Mouse (Mus musculus) lung, adult 2 months (tissue): ENCODE results near the gene Smap1. TPM values are rescaled to one million over a fixed set of nuclear protein-coding genes. Genes with fewer than 3 reads are reported as not detected.

Source experiments
- DNase-seq: peaks from one replicate; pipeline ENCODE4 v3.0.0; 2022
- H3K4me1 ChIP-seq: fragments of 200-500 bp; 2 replicates; pipeline ENCODE4 v1.6.1; 2011; ENCODE audit warnings: low read length; ENCODE audit not compliant: control insufficient read depth, insufficient read depth
- H3K4me3 ChIP-seq: fragments of 200-500 bp; replicated peaks from 2 replicates; pipeline ENCODE3; 2011; ENCODE audit warnings: low read depth, mild to moderate bottlenecking, control low read depth, low read length; ENCODE audit errors: extremely low read depth
- CTCF ChIP-seq: fragments of 200-500 bp; IDR thresholded peaks from 2 replicates; pipeline ENCODE4 v1.5.1; 2011; ENCODE audit warnings: mild to moderate bottlenecking, low read length, control low read depth; ENCODE audit not compliant: insufficient read depth
- POLR2A ChIP-seq: fragments of 200-500 bp; IDR thresholded peaks from 2 replicates; pipeline ENCODE4 v1.6.1; 2011; ENCODE audit warnings: low read depth, mild to moderate bottlenecking, control low read depth, low read length, borderline replicate concordance; ENCODE audit errors: extremely low read depth
- WGBS: fragments of 180-500 bp; shearing (Covaris S2); methylation state at CpG from one replicate; pipeline ENCODE4 v1.1.7; 2018; 5-methylcytosine and 5-hydroxymethylcytosine counted together
- polyA plus RNA-seq: library from polyadenylated mRNA; depleted of rRNA; stranded (reverse); fragments of >200 nt; gene quantifications from 2 replicates; pipeline ENCODE4 v1.2.3, GENCODE M21; 2012; rRNA removed

Gene Smap1
- polyA plus RNA-seq, 1 experiment, result 45.0 TPM

DNA sequence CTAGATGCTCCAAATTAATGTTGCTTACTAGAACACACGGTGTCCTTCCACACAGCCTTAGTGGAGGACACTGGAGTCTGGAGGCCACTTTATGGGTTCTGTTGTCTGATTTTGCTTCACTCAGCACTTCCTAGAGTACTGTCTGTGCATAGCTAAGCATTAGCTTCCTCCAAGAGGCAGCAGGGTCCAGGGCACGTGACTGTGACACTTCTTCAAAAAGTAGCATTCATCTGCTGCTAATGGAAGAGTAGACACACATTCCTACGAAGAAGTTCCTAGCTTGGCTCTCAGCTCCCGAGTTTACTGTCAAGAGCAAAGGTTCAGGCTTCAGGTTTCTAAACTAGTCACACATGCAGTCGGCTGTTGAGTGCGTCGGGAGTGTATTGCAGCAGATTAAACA is 78.3 kb downstream of the Smap1 start:
- Histone ChIP-seq H3K4me3 (no peak overlapping the region), H3K4me1 (no peaks in the 10 kb centered on the region)
- DNase-seq, result no peak
- TF ChIP-seq POLR2A (no peak), CTCF (no peak)
- WGBS, result 77% methylated on average over 7 of the region's 7 CpGs

DNA sequence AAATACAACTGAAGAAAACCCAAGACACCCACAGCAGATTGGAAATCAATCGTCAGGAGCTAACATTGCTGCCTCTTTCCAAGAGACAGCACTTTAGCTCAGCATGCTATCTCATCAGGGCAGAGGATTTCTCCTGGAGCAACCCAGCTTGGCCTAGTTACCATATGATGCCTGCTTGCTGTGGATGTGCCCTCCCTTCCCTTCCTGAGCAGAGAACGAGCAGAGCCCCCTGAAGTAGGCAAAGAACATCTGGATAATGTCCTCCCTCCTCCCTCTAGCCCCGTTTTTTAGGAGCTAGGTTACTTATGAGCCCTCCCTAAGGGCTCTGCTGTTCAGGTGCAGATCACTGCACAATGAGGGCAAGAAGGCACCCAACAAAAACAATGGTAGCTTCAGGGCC is 79.5 kb downstream of the Smap1 start:
- Histone ChIP-seq H3K4me1 (no peaks in the 10 kb centered on the region), H3K4me3 (no peak overlapping the region)
- no peak for TF ChIP-seq POLR2A
- TF ChIP-seq CTCF, result no peak
- 85% methylated on average over 3 of the region's 3 CpGs for WGBS
- DNase-seq, result no peak

DNA sequence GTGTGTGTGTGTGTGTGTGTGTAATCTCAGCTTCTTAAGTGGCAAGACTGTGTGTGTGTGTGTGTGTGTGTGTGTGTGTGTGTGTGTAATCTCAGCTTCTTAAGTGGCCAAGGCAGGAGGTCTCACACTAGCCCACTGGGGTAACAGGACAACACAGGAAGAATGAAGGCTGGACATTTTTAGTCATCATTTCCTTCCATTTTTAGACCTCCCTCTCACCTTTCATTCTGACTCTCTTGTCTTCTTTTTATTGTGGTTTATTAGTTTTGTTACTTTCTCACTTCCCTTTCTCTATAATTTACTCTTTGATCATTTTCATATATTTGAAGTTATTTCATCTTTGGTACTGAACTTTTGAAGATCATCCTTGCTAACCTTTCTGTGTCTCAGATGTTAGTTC is 81.2 kb downstream of the Smap1 start:
- TF ChIP-seq POLR2A (no peak), CTCF (no peak)
- Histone ChIP-seq H3K4me3 (no peak overlapping the region), H3K4me1 (no peaks in the 10 kb centered on the region)
- no peak for DNase-seq

DNA sequence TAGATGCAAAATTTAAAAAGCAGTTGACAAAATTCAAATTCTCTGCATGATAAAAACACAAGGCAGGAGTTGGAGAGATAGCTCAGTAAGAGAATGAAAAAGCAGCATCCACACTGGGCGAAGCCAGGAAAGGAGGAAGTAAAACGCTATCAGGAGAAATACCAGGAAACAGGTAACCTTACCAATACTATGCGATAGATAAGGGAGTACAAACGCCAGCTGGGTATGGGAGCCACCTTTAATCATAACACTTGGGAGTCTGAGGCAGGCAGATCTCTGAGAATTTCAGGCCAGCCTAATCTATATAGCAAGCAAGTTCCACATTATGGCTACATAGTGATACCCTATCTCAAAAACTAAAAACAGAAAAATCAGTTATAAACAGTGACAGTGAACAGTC is 85.5 kb downstream of the Smap1 start:
- H3K4me3 ChIP-seq, result no peak overlapping the region
- no peak for DNase-seq
- H3K4me1 ChIP-seq, result no peaks in the 10 kb centered on the region
- WGBS, result 78% methylated on average over 4 of the region's 4 CpGs
- TF ChIP-seq POLR2A (no peak), CTCF (no peak)

DNA sequence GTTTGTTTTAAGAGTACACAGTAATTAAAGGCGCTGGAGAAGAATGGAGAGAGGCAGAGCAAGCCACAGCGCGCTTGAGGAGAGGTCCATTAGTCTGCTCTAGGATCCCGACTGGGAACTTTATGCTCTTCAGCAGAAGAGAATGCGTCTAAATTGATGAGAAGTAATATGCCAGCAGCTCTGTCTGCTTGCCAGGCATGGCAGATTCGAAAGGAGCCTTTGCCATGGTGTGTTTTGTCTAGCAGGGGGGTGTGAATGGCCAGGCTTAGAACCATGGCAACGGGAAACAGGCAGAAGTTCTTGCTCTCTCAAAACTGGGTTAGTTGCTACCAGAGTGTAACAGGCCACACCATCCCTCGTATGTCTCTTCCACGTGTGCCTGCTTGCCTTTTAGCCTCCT is 87.3 kb downstream of the Smap1 start:
- 65% methylated on average over 9 of the region's 9 CpGs for WGBS
- DNase-seq, result no peak
- TF ChIP-seq POLR2A (no peak), CTCF (no peak)
- no peaks in the 10 kb centered on the region for H3K4me1 ChIP-seq
- H3K4me3 ChIP-seq, result no peak overlapping the region

DNA sequence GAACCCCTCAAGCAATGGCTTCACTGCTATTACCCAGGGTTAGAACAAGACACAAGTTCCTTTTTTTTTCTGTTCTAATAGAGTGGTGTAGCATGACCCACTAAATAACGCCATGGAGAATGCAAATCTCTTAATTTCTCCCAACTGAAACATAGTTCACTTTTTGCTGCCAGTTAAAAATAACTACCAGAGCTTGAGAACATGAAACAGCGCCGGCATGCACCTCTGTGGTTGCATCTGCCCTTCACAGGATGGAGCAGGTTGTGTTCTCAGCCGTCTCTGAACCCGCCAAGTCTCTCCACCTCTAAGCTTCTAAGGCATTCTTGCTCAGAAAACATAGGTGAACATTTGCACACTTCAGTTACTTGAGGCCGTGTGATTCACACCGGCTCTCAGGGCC is 87.9 kb downstream of the Smap1 start:
- 76% methylated on average over 7 of the region's 7 CpGs for WGBS
- TF ChIP-seq POLR2A (no peak), CTCF (no peak)
- Histone ChIP-seq H3K4me3 (no peak overlapping the region), H3K4me1 (no peaks in the 10 kb centered on the region)
- no peak for DNase-seq

DNA sequence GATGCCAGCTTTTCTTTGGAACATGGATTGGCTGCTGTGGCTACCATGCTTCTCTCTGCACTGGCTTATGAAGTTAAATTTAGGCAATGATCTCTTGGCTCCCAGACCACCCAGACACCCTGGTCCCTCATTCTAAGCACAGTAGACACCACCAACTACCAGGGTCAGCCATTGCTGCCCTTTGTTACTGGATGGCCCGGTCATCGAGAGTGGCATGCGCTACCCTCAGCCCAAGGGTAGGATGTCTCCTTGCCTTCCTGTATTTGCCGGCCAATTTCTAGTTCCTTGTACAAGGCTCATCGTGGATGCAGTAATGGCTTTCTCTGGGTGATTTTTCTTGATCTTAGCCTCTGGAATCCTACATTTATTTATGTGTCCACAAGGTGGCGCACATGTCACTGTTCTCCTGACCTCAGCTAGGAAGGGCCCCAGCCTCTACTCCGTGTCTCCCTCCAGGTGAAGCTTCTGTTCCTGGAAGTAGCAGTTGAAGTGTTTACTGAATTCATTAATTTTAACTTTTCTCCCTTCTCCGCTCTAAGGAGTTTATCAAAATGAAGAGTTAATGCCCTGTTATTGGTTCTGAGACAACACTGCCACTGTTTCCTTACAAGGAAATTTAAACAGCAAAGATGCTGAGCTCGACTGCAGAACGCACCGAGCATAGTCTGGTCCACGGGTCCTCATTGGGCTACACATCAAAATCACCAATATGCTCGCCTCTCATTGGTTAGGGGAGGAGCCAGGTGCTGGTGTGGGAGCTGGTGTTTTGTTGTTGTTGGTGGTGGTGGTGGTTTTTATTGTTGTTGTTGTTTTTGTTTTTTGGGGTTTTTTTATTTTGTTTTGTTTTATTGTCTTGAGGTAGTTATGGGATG is 95.0 kb downstream of the Smap1 start:
- Histone ChIP-seq H3K4me1 (no peaks in the 10 kb centered on the region), H3K4me3 (no peak overlapping the region)
- WGBS, result 27% methylated on average over 13 of the region's 13 CpGs
- DNase-seq, result peak; percentile 14
- TF ChIP-seq POLR2A (no peak), CTCF (peak; percentile 73)

DNA sequence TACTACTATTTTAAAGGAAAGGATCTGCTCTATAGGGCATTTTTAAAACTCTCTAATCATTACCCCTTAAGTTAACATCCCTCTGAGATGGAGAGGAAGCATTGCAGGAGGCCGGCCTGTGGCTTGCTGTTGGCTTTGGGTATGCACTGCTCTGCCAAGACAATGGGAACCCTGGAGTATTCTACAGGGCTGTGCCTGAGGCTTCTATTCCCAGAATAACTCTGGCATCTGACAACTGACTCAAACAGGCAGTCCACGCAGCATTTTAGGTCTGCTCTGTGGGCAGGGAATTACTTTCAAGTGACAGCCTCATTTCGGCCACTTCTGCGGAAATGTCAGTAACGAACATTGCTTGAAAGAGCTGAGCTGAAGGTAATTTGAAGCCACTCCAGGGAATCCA is 100.5 kb downstream of the Smap1 start:
- WGBS, result 71% methylated on average over 5 of the region's 5 CpGs
- no peaks in the 10 kb centered on the region for H3K4me1 ChIP-seq

DNA sequence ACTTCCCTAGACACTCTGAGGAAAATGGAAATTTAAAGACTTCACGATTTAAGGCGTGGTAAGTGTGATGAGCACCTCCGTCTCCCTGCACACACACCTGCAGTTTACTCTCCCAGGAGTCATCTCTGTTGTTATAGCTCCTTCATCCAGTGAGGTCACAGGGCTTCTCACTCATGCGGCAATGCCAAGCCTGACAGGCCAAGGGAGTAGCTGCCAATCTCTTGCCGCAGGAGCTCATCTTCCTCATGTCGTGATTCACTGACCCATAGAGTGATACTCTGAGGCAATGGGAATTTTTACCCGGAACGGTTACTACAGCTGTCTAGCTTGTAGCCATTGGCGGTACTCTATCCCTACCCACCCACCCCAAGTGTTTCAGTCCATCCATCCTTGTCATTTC is 123.8 kb downstream of the Smap1 start:
- no peak for DNase-seq
- Histone ChIP-seq H3K4me3 (no peak overlapping the region), H3K4me1 (no peaks in the 10 kb centered on the region)
- WGBS, result 88% methylated on average over 9 of the region's 9 CpGs
- TF ChIP-seq CTCF (no peak), POLR2A (no peak)

More for the DNA sequence above, 100.5 kb downstream of the Smap1 start:
- H3K4me3 ChIP-seq, result no peak overlapping the region
- no peak for TF ChIP-seq CTCF
- TF ChIP-seq POLR2A, result no peak
- DNase-seq, result no peak

Other genes starting within 250 kb of the Smap1 start
- gene B3gat2, start 160.6 kb downstream of the Smap1 start, polyA plus RNA-seq, result 0.02 and 0.07 TPM in 2 replicates
- 5.3 and 9.0 TPM in 2 replicates for gene Sdhaf4, start 83.3 kb upstream of the Smap1 start, polyA plus RNA-seq
- 4.5 and 7.9 TPM in 2 replicates for gene Fam135a, start 178.0 kb upstream of the Smap1 start, polyA plus RNA-seq